Mouse (Mus musculus) large intestine, adult 2 months (tissue): Measurements from ENCODE around the gene Klhl25. TPM values are rescaled to one million over a fixed set of nuclear protein-coding genes. Genes with fewer than 3 reads are reported as not detected.
"Not testable (repeated sequence)": the region's sequence is repeated elsewhere in the genome, so short reads cannot be mapped to it uniquely, and the experiment has no call there.

Source experiments
- DNase-seq: peaks from one replicate; pipeline ENCODE4 v3.0.0-alpha.2; 2012; ENCODE audit warnings: low read depth, low spot score
- WGBS: fragments of 180-500 bp; shearing (Covaris S2); methylation state at CpG from one replicate; pipeline ENCODE4 v1.1.7; 2018; 5-methylcytosine and 5-hydroxymethylcytosine counted together
- polyA plus RNA-seq: library from polyadenylated mRNA; depleted of rRNA; stranded (reverse); fragments of >200 nt; gene quantifications from 2 replicates; pipeline ENCODE4 v1.2.3, GENCODE M21; 2012

Klhl25 gene
- polyA plus RNA-seq, 1 experiment, result 8.9 TPM

GRCm38 (mm10) chr7:75868687-75869086 is 20.6 kb downstream of the Klhl25 start:
- no peak for DNase-seq
- 68% methylated on average over 2 of the region's 2 CpGs for WGBS

GRCm38 (mm10) chr7:75870551-75870950 is 22.4 kb downstream of the Klhl25 start:
- no peak for DNase-seq
- WGBS, result 76% methylated on average over 9 of the region's 9 CpGs

GRCm38 (mm10) chr7:75872255-75872654 is 24.1 kb downstream of the Klhl25 start:
- no peak for DNase-seq
- 60% methylated on average over 5 of the region's 5 CpGs for WGBS

GRCm38 (mm10) chr7:75872697-75873096 is 24.6 kb downstream of the Klhl25 start:
- 89% methylated on average over 8 of the region's 8 CpGs for WGBS
- DNase-seq, result no peak

GRCm38 (mm10) chr7:75873216-75873615 is 25.1 kb downstream of the Klhl25 start:
- 78% methylated on average over 3 of the region's 3 CpGs for WGBS

GRCm38 (mm10) chr7:75873746-75874145 is 25.6 kb downstream of the Klhl25 start:
- 93% methylated on average over 7 of the region's 7 CpGs for WGBS
- no peak for DNase-seq

More at GRCm38 (mm10) chr7:75873216-75873615, 25.1 kb downstream of the Klhl25 start:
- DNase-seq, result no peak

GRCm38 (mm10) chr7:75879436-75879835 is 31.3 kb downstream of the Klhl25 start:
- 88% methylated on average over 2 of the region's 2 CpGs for WGBS
- not testable (repeated sequence) for DNase-seq

- 67% methylated on average over 8 of the region's 8 CpGs for WGBS
- DNase-seq, result no peak
Observed at GRCm38 (mm10) chr7:75880236-75880635, 32.1 kb downstream of the Klhl25 start.

GRCm38 (mm10) chr7:75880650-75881049 is 32.5 kb downstream of the Klhl25 start:
- peak; percentile 25 for DNase-seq
- WGBS, result 5% methylated on average over 8 of the region's 8 CpGs

- DNase-seq, result no peak
- 40% methylated on average over 6 of the region's 6 CpGs for WGBS
Observed at GRCm38 (mm10) chr7:75881376-75881775, 33.3 kb downstream of the Klhl25 start.

GRCm38 (mm10) chr7:75881791-75882190 is 33.7 kb downstream of the Klhl25 start:
- 61% methylated on average over 3 of the region's 3 CpGs for WGBS
- DNase-seq, result no peak

GRCm38 (mm10) chr7:75891466-75891865 is 43.4 kb downstream of the Klhl25 start:
- DNase-seq, result no peak
- WGBS, result 93% methylated on average over 4 of the region's 4 CpGs

- no peak for DNase-seq
- 59% methylated on average over 3 of the region's 3 CpGs for WGBS
Observed at GRCm38 (mm10) chr7:75892737-75893136, 44.6 kb downstream of the Klhl25 start.

- WGBS, result 73% methylated on average over 8 of the region's 8 CpGs
- no peak for DNase-seq
Observed at GRCm38 (mm10) chr7:75893709-75894108, 45.6 kb downstream of the Klhl25 start.

- 79% methylated on average over 5 of the region's 5 CpGs for WGBS
Observed at GRCm38 (mm10) chr7:75897041-75897440, 48.9 kb downstream of the Klhl25 start.

GRCm38 (mm10) chr7:75899102-75899501 is 51.0 kb downstream of the Klhl25 start:
- DNase-seq, result no peak
- WGBS, result 37% methylated on average over 6 of the region's 6 CpGs

More at GRCm38 (mm10) chr7:75897041-75897440, 48.9 kb downstream of the Klhl25 start:
- no peak for DNase-seq

- 40% methylated on average over 8 of the region's 8 CpGs for WGBS
Observed at GRCm38 (mm10) chr7:75899517-75899916, 51.4 kb downstream of the Klhl25 start.

GRCm38 (mm10) chr7:75899954-75900353 is 51.8 kb downstream of the Klhl25 start:
- 67% methylated on average over 4 of the region's 4 CpGs for WGBS

More at GRCm38 (mm10) chr7:75899517-75899916, 51.4 kb downstream of the Klhl25 start:
- DNase-seq, result no peak

GRCm38 (mm10) chr7:75905145-75905544 is 57.0 kb downstream of the Klhl25 start:
- WGBS, result 25% methylated on average over 2 of the region's 2 CpGs

More at GRCm38 (mm10) chr7:75899954-75900353, 51.8 kb downstream of the Klhl25 start:
- DNase-seq, result no peak

GRCm38 (mm10) chr7:75910035-75910651 is 62.0 kb downstream of the Klhl25 start:
- DNase-seq, result peak; percentile 31
- 2% methylated on average over 11 of the region's 11 CpGs for WGBS

More at GRCm38 (mm10) chr7:75905145-75905544, 57.0 kb downstream of the Klhl25 start:
- DNase-seq, result no peak

GRCm38 (mm10) chr7:75910652-75911035 is 62.5 kb downstream of the Klhl25 start:
- DNase-seq, result no peak
- 74% methylated on average over 8 of the region's 8 CpGs for WGBS

GRCm38 (mm10) chr7:75913952-75914351 is 65.8 kb downstream of the Klhl25 start:
- WGBS, result 4% methylated on average over 7 of the region's 7 CpGs
- DNase-seq, result no peak
